Mouse (Mus musculus) myocyte (in vitro differentiated cells): ENCODE measurements at regions not wholly inside any gene's neighbourhood (a gene's known extent, or its start where the extent isn't known, plus 50 kb on each side); places are given as distances from the start of the nearest gene placed in this dataset.

Source experiments
- H3K27me3 ChIP-seq: one replicate; pipeline ENCODE4 v1.6.1; 2011; ENCODE audit not compliant: control insufficient read depth, insufficient read depth, insufficient read length
- H3K36me3 ChIP-seq: one replicate; pipeline ENCODE4 v1.6.1; 2011; ENCODE audit not compliant: control insufficient read depth, insufficient read depth
- H3K4me2 ChIP-seq: one replicate; pipeline ENCODE4 v1.6.1; 2011; ENCODE audit warnings: low read depth, control low read depth
- H3K4me3 ChIP-seq: one replicate; pipeline ENCODE4 v1.5.1; 2011; ENCODE audit warnings: mild to moderate bottlenecking, control low read depth, moderate library complexity
- H3K79me2 ChIP-seq: one replicate; pipeline ENCODE4 v1.6.1; 2011; ENCODE audit not compliant: control insufficient read depth, insufficient read depth
- H3ac ChIP-seq: one replicate; pipeline ENCODE4 v1.6.1; 2011; ENCODE audit not compliant: control insufficient read depth, insufficient read length
- CEBPB ChIP-seq: IDR thresholded peaks from 2 replicates; pipeline ENCODE4 v1.6.1; 2011; ENCODE audit warnings: mild to moderate bottlenecking, moderate library complexity; ENCODE audit not compliant: poor library complexity, insufficient read depth, severe bottlenecking
- E2F4 ChIP-seq: IDR thresholded peaks from one replicate; pipeline ENCODE4 v1.6.1; 2011; ENCODE audit warnings: mild to moderate bottlenecking, control low read depth, moderate library complexity; ENCODE audit not compliant: insufficient read depth
- MAX ChIP-seq: IDR thresholded peaks from one replicate; pipeline ENCODE4 v1.6.1; 2011; ENCODE audit warnings: low read depth, mild to moderate bottlenecking, control low read depth
- MYOD1 ChIP-seq, 3 experiments: IDR thresholded peaks; one replicate each; pipeline ENCODE4 v1.6.1; 2011; ENCODE audit warnings: control low read depth in 2 of 3, low read depth in 2 of 3, mild to moderate bottlenecking in 2 of 3, moderate library complexity in 1 of 3; ENCODE audit not compliant: insufficient read length in 2 of 3, control insufficient read depth in 1 of 3
- MYOG ChIP-seq, 3 experiments: IDR thresholded peaks; one replicate each; pipeline ENCODE4 v1.6.1; 2011; ENCODE audit warnings: control low read depth in 2 of 3, low read depth in 2 of 3, mild to moderate bottlenecking in 2 of 3; ENCODE audit not compliant: insufficient read length in 2 of 3, control insufficient read depth in 1 of 3, insufficient read depth in 1 of 3
- POLR2A ChIP-seq: IDR thresholded peaks from one replicate; pipeline ENCODE4 v1.6.1; 2011; ENCODE audit warnings: low read depth, mild to moderate bottlenecking, control low read depth, moderate library complexity; ENCODE audit not compliant: insufficient read length
- POLR2AphosphoS2 ChIP-seq: IDR thresholded peaks from one replicate; pipeline ENCODE4 v1.6.1; 2011; ENCODE audit warnings: low read depth, control low read depth; ENCODE audit not compliant: insufficient read length
- REST ChIP-seq: IDR thresholded peaks from one replicate; pipeline ENCODE4 v1.6.1; 2011; ENCODE audit warnings: mild to moderate bottlenecking, control low read depth, moderate library complexity; ENCODE audit not compliant: insufficient read depth, insufficient read length
- SRF ChIP-seq: IDR thresholded peaks from one replicate; pipeline ENCODE4 v1.6.1; 2011; ENCODE audit warnings: low read depth; ENCODE audit not compliant: control insufficient read depth, insufficient read length
- TCF12 ChIP-seq: IDR thresholded peaks from one replicate; pipeline ENCODE4 v1.6.1; 2011; ENCODE audit warnings: mild to moderate bottlenecking, control low read depth; ENCODE audit not compliant: poor library complexity, insufficient read depth, severe bottlenecking
- TCF3 ChIP-seq: IDR thresholded peaks from one replicate; pipeline ENCODE4 v1.6.1; 2011; ENCODE audit warnings: low read depth, control low read depth; ENCODE audit not compliant: insufficient read length
- USF1 ChIP-seq: IDR thresholded peaks from one replicate; pipeline ENCODE4 v1.6.1; 2011; ENCODE audit warnings: low read depth, mild to moderate bottlenecking, control low read depth, moderate library complexity

GRCm38 (mm10) chr6:101520755-101521154 lies 143.1 kb upstream of the Pdzrn3 start:
- Histone ChIP-seq H3K4me2 (peak overlapping the region; percentile 82), H3K36me3 (no peaks in the 10 kb centered on the region), H3K79me2 (no peaks in the 10 kb centered on the region), H3K4me3 (no peak overlapping the region), H3K27me3 (no peaks in the 10 kb centered on the region), H3ac (no peak overlapping the region)
- TF ChIP-seq CEBPB (no peak), POLR2A (no peak), E2F4 (no peak), MYOD1 (IDR thresholded peaks at IDR 0.05; ENCODE audit: control insufficient read depth in 1 of 3, insufficient read length in 2 of 3, low read depth in 2 of 3) (peak in 2 of 3 experiments; percentile 82 to 93), USF1 (no peak), TCF3 (peak; percentile 12), REST (no peak), SRF (peak; percentile 9), POLR2AphosphoS2 (no peak), MAX (no peak), TCF12 (peak; percentile 78), MYOG (IDR thresholded peaks at IDR 0.05; ENCODE audit: control insufficient read depth in 1 of 3, insufficient read depth in 1 of 3, insufficient read length in 2 of 3, low read depth in 2 of 3) (peak in 2 of 3 experiments; percentile 21 to 86)

GRCm38 (mm10) chr6:101518904-101519701 lies 141.4 kb upstream of the Pdzrn3 start:
- H3K27me3 ChIP-seq, result no peaks in the 10 kb centered on the region
- no peaks in the 10 kb centered on the region for H3K36me3 ChIP-seq
- no peak overlapping the region for H3ac ChIP-seq
- no peak overlapping the region for H3K4me3 ChIP-seq
- TF ChIP-seq MYOD1 (IDR thresholded peaks at IDR 0.05; ENCODE audit: control insufficient read depth in 1 of 3, insufficient read length in 2 of 3, low read depth in 2 of 3), result peak in 2 of 3 experiments; percentile 62 to 76
- TF ChIP-seq REST, result no peak
- TF ChIP-seq USF1, result peak; percentile 58
- no peak for TF ChIP-seq POLR2A
- peak; percentile 21 for TF ChIP-seq TCF12
- TF ChIP-seq MYOG (IDR thresholded peaks at IDR 0.05; ENCODE audit: control insufficient read depth in 1 of 3, insufficient read depth in 1 of 3, insufficient read length in 2 of 3, low read depth in 2 of 3), result peak in 2 of 3 experiments; percentile 55 to 90
- no peak for TF ChIP-seq E2F4
- TF ChIP-seq CEBPB, result no peak
- peak overlapping the region; percentile 63 for H3K4me2 ChIP-seq
- no peaks in the 10 kb centered on the region for H3K79me2 ChIP-seq

GRCm38 (mm10) chr6:101517584-101517983 lies 139.9 kb upstream of the Pdzrn3 start:
- Histone ChIP-seq H3K79me2 (no peaks in the 10 kb centered on the region), H3K36me3 (no peaks in the 10 kb centered on the region), H3K4me2 (peak overlapping the region; percentile 12), H3ac (no peak overlapping the region), H3K4me3 (no peak overlapping the region), H3K27me3 (no peaks in the 10 kb centered on the region)
- no peak for TF ChIP-seq TCF12
- no peak for TF ChIP-seq USF1
- no peak for TF ChIP-seq REST
- TF ChIP-seq TCF3, result no peak
- no peak for TF ChIP-seq MAX
- TF ChIP-seq CEBPB, result no peak
- TF ChIP-seq SRF, result no peak
- no peak for TF ChIP-seq MYOG (IDR thresholded peaks at IDR 0.05; ENCODE audit: control insufficient read depth in 1 of 3, insufficient read depth in 1 of 3, insufficient read length in 2 of 3, low read depth in 2 of 3)
- TF ChIP-seq E2F4, result no peak
- TF ChIP-seq MYOD1 (IDR thresholded peaks at IDR 0.05; ENCODE audit: control insufficient read depth in 1 of 3, insufficient read length in 2 of 3, low read depth in 2 of 3), result no peak
- TF ChIP-seq POLR2A, result no peak
- TF ChIP-seq POLR2AphosphoS2, result no peak

GRCm38 (mm10) chr6:101513696-101514095 lies 136.0 kb upstream of the Pdzrn3 start:
- no peak overlapping the region for H3ac ChIP-seq
- no peak overlapping the region for H3K4me2 ChIP-seq
- H3K27me3 ChIP-seq, result no peaks in the 10 kb centered on the region
- no peak overlapping the region for H3K4me3 ChIP-seq
- H3K79me2 ChIP-seq, result no peaks in the 10 kb centered on the region
- TF ChIP-seq POLR2A (no peak), USF1 (no peak), E2F4 (no peak), MYOD1 (IDR thresholded peaks at IDR 0.05; ENCODE audit: control insufficient read depth in 1 of 3, insufficient read length in 2 of 3, low read depth in 2 of 3) (no peak), POLR2AphosphoS2 (no peak), REST (no peak), MAX (no peak), MYOG (IDR thresholded peaks at IDR 0.05; ENCODE audit: control insufficient read depth in 1 of 3, insufficient read depth in 1 of 3, insufficient read length in 2 of 3, low read depth in 2 of 3) (no peak)
- no peaks in the 10 kb centered on the region for H3K36me3 ChIP-seq
